Mouse (Mus musculus): ENCODE data around the gene Aldh5a1. TPM values are rescaled to one million over a fixed set of nuclear protein-coding genes. Genes with fewer than 3 reads are reported as not detected.

Gene Aldh5a1
- polyA plus RNA-seq, 1 experiment from 2014 or later, result 8.0 TPM

DNA sequence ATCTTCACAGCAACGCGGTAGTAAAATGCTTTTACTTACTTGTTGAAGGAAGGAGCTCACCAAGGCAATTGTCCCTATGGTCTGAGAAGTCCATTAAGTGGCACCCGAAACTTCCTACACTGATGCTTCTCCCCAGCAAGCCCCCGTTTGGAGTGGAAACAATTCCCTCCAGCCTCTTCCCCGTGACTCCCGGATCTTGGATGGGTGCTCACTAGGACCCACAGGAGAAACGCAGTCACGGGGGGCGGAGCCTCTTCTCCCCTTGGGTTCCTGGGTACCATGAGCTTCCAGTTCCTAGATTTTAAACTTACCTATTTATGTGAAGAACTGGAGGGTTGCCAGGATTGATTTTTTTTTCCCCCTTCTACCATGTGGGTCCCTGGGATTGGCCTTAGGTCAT, 2.0 kb upstream of the Aldh5a1 start:
- H3K9ac ChIP-seq (replicated peaks; ENCODE audit: low read length), result no peak overlapping the region
- ATAC-seq (ENCODE audit: low FRiP score, low TSS enrichment), result no peak
- H3K36me3 ChIP-seq (ENCODE audit: insufficient read depth, low read length), result 0 out of 2 replicates have a peak, but pooled peaks cover 2% of the 10 kb centered on the region
- H3K4me2 ChIP-seq (replicated peaks; ENCODE audit: low read depth, low read length), result no peak overlapping the region
- H3K4me3 ChIP-seq (ENCODE audit: low read length), result no peak overlapping the region
- H3K9me3 ChIP-seq (ENCODE audit: low read length), result no peaks in the 10 kb centered on the region
- 87% methylated on average over 9 of the region's 9 CpGs for WGBS
- no peak overlapping the region for H3K27ac ChIP-seq (ENCODE audit: low read length)
- H3K4me1 ChIP-seq (ENCODE audit: insufficient read depth, low read length), result peaks cover 10% of the 10 kb centered on the region
- H3K27me3 ChIP-seq (ENCODE audit: insufficient read depth, low read length), result no peaks in the 10 kb centered on the region

- H3K9ac ChIP-seq (replicated peaks; ENCODE audit: low read length), result no peak overlapping the region
- no peak for ATAC-seq (ENCODE audit: low FRiP score, low TSS enrichment)
- H3K4me3 ChIP-seq (ENCODE audit: low read length), result no peak overlapping the region
- no peaks in the 10 kb centered on the region for H3K27me3 ChIP-seq (ENCODE audit: insufficient read depth, low read length)
- 0 out of 2 replicates have a peak, but pooled peaks cover 4% of the 10 kb centered on the region for H3K36me3 ChIP-seq (ENCODE audit: insufficient read depth, low read length)
- H3K4me1 ChIP-seq (ENCODE audit: insufficient read depth, low read length), result peaks cover 10% of the 10 kb centered on the region
- H3K9me3 ChIP-seq (ENCODE audit: low read length), result no peaks in the 10 kb centered on the region
- no peak overlapping the region for H3K4me2 ChIP-seq (replicated peaks; ENCODE audit: low read depth, low read length)
- H3K27ac ChIP-seq (ENCODE audit: low read length), result no peak overlapping the region
- WGBS, result 32% methylated on average over 9 of the region's 9 CpGs
These were observed 1.2 kb upstream of the Aldh5a1 start for GRCm38 (mm10) chr13:24938683-24939082.

DNA sequence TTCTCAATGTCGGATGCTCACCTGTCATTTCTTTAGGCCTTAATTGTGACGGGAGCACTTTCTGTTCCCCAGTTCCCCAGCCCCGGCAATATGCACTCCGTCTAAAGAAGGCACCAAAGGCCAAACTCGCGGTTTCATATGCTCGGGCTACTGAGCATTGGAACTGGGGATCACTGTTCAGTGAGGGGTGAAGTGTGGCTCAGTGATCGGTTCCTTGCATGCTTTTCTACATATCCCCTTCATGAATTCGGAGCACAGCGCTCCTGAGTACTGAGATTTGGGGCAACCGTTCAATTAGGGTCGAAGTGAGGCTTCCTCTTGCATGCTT, 342 bp upstream of the Aldh5a1 start:
- no peaks in the 10 kb centered on the region for H3K9me3 ChIP-seq (ENCODE audit: low read length)
- H3K27ac ChIP-seq (ENCODE audit: low read length), result peak overlapping the region; percentile 71

GRCm38 (mm10) chr13:24936772-24937107, 721 bp downstream of the Aldh5a1 start:
- peak overlapping the region; percentile 96 for H3K9ac ChIP-seq (replicated peaks; ENCODE audit: low read length)
- H3K4me2 ChIP-seq (replicated peaks; ENCODE audit: low read depth, low read length), result peak overlapping the region; percentile 83
- WGBS, result 34% methylated on average over 5 of the region's 5 CpGs
- H3K4me1 ChIP-seq (ENCODE audit: insufficient read depth, low read length), result peaks cover 10% of the 10 kb centered on the region
- no peak for ATAC-seq (ENCODE audit: low FRiP score, low TSS enrichment)
- H3K27ac ChIP-seq (ENCODE audit: low read length), result no peak overlapping the region
- H3K4me3 ChIP-seq (ENCODE audit: low read length), result peak overlapping the region; percentile 90
- no peaks in the 10 kb centered on the region for H3K9me3 ChIP-seq (ENCODE audit: low read length)
- H3K36me3 ChIP-seq (ENCODE audit: insufficient read depth, low read length), result 0 out of 2 replicates have a peak, but pooled peaks cover 4% of the 10 kb centered on the region
- H3K27me3 ChIP-seq (ENCODE audit: insufficient read depth, low read length), result no peaks in the 10 kb centered on the region

More for the DNA sequence above, 342 bp upstream of the Aldh5a1 start:
- Histone ChIP-seq H3K4me2 (replicated peaks; ENCODE audit: low read depth, low read length) (peak overlapping the region; percentile 83), H3K9ac (replicated peaks; ENCODE audit: low read length) (peak overlapping the region; percentile 96), H3K27me3 (ENCODE audit: insufficient read depth, low read length) (no peaks in the 10 kb centered on the region), H3K36me3 (ENCODE audit: insufficient read depth, low read length) (0 out of 2 replicates have a peak, but pooled peaks cover 4% of the 10 kb centered on the region), H3K4me3 (ENCODE audit: low read length) (peak overlapping the region; percentile 90), H3K4me1 (ENCODE audit: insufficient read depth, low read length) (peaks cover 10% of the 10 kb centered on the region)
- ATAC-seq (ENCODE audit: low FRiP score, low TSS enrichment), result peak; percentile 22; the same call in 1 of the 2 replicates
- 12% methylated on average over 12 of the region's 12 CpGs for WGBS

DNA sequence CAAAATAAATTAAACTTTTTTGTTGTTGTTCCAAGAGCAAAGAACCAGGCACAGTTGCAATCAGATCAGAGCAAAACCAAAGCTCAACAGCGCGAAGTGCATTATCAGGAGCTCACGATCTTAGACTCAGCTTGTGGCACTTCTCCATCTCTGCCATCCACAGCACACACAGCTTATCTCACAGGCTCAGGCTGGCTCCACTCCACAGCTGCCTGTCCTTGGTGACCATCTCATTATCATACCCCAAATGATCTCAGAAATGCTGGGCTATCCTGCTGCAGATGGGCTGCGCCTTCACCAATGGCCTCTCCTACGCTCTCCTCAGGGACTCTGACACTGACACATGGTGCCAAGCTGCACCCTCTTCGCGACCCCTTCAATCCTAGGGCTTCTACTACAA, 4.3 kb downstream of the Aldh5a1 start:
- Histone ChIP-seq H3K4me3 (ENCODE audit: low read length) (no peak overlapping the region), H3K27me3 (ENCODE audit: insufficient read depth, low read length) (no peaks in the 10 kb centered on the region), H3K4me2 (replicated peaks; ENCODE audit: low read depth, low read length) (no peak overlapping the region), H3K9me3 (ENCODE audit: low read length) (no peaks in the 10 kb centered on the region), H3K9ac (replicated peaks; ENCODE audit: low read length) (no peak overlapping the region), H3K27ac (ENCODE audit: low read length) (no peak overlapping the region), H3K4me1 (ENCODE audit: insufficient read depth, low read length) (peaks cover 5% of the 10 kb centered on the region), H3K36me3 (ENCODE audit: insufficient read depth, low read length) (0 out of 2 replicates have a peak, but pooled peaks cover 4% of the 10 kb centered on the region)
- 93% methylated on average over 7 of the region's 7 CpGs for WGBS
- no peak for ATAC-seq (ENCODE audit: low FRiP score, low TSS enrichment)

DNA sequence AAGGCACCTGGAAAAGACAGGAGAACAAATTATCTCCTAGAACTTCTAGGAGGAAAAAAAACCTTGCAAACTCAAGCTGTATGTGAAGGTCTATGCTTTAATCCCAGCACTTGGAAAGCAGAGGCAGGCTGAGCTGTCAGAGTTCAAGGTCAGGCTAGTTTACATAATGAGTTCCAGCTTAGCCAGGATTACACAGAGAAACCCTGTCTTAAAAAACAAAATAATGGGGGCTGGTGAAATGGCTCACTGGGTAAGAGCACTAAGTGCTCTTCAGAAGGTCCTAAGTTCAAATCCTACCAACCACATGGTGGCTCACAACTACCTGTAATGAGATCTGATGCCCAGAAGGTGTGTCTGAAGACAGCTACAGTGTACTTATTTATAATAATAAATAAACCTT, 6.9 kb downstream of the Aldh5a1 start:
- H3K4me1 ChIP-seq (ENCODE audit: insufficient read depth, low read length), result no peaks in the 10 kb centered on the region
- no peak for ATAC-seq (ENCODE audit: low FRiP score, low TSS enrichment)
- no peaks in the 10 kb centered on the region for H3K27me3 ChIP-seq (ENCODE audit: insufficient read depth, low read length)

GRCm38 (mm10) chr13:24923991-24924390, 13.5 kb downstream of the Aldh5a1 start:
- no peak for ATAC-seq (ENCODE audit: low FRiP score, low TSS enrichment)
- H3K36me3 ChIP-seq (ENCODE audit: insufficient read depth, low read length), result peaks cover 15% of the 10 kb centered on the region
- H3K27ac ChIP-seq (ENCODE audit: low read length), result no peak overlapping the region
- no peaks in the 10 kb centered on the region for H3K4me1 ChIP-seq (ENCODE audit: insufficient read depth, low read length)
- H3K27me3 ChIP-seq (ENCODE audit: insufficient read depth, low read length), result no peaks in the 10 kb centered on the region
- no peak overlapping the region for H3K9ac ChIP-seq (replicated peaks; ENCODE audit: low read length)
- no peak overlapping the region for H3K4me2 ChIP-seq (replicated peaks; ENCODE audit: low read depth, low read length)
- WGBS, result 88% methylated on average over 5 of the region's 5 CpGs
- no peak overlapping the region for H3K4me3 ChIP-seq (ENCODE audit: low read length)
- H3K9me3 ChIP-seq (ENCODE audit: low read length), result no peaks in the 10 kb centered on the region

More for the DNA sequence above, 6.9 kb downstream of the Aldh5a1 start:
- H3K36me3 ChIP-seq (ENCODE audit: insufficient read depth, low read length), result peaks cover 4% of the 10 kb centered on the region; the same call in 1 of the 2 replicates
- no peak overlapping the region for H3K9ac ChIP-seq (replicated peaks; ENCODE audit: low read length)
- no peak overlapping the region for H3K4me2 ChIP-seq (replicated peaks; ENCODE audit: low read depth, low read length)
- no peaks in the 10 kb centered on the region for H3K9me3 ChIP-seq (ENCODE audit: low read length)
- H3K4me3 ChIP-seq (ENCODE audit: low read length), result no peak overlapping the region
- H3K27ac ChIP-seq (ENCODE audit: low read length), result no peak overlapping the region

- H3K9ac ChIP-seq (replicated peaks; ENCODE audit: low read length), result no peak overlapping the region
- H3K4me3 ChIP-seq (ENCODE audit: low read length), result no peak overlapping the region
- H3K36me3 ChIP-seq (ENCODE audit: insufficient read depth, low read length), result peaks cover 20% of the 10 kb centered on the region
- H3K27ac ChIP-seq (ENCODE audit: low read length), result no peak overlapping the region
- no peak overlapping the region for H3K4me2 ChIP-seq (replicated peaks; ENCODE audit: low read depth, low read length)
- H3K4me1 ChIP-seq (ENCODE audit: insufficient read depth, low read length), result no peaks in the 10 kb centered on the region
- no peaks in the 10 kb centered on the region for H3K27me3 ChIP-seq (ENCODE audit: insufficient read depth, low read length)
- no peak for ATAC-seq (ENCODE audit: low FRiP score, low TSS enrichment)
- WGBS, result 63% methylated on average over 6 of the region's 6 CpGs
- H3K9me3 ChIP-seq (ENCODE audit: low read length), result no peaks in the 10 kb centered on the region
These were observed 16.2 kb downstream of the Aldh5a1 start for GRCm38 (mm10) chr13:24921281-24921680.

DNA sequence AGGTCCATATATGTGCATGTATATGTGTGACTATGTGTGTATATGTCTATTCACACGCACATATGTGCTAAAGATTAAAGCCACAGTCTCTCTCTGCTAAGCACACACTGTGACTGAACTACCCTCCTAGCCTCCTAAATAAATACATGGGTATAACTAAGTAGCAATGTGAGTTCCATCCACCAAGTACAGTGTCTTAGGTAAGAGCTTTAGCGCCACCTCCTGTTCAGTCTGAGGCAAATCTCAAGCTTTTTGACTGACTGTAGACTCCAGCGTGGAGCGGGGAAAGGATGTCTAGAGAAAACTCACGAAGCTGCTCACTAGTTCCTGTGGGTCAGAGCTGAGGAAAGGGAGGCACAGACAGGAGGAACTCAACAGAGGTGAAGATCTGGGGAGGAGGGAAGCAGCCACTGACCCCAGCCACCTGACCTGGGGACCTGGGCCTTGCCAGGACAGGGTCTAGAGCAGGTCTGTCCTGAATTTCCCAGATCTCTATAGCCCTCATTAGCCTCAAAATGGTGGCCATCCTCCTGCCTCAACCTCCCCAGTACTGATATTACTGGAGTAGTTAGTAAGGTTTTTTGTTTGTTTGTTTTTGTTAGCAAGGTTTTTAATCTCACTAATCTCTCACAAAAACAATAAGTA, 17.0 kb downstream of the Aldh5a1 start:
- peaks cover 20% of the 10 kb centered on the region; the same call in 1 of the 2 replicates for H3K36me3 ChIP-seq (ENCODE audit: insufficient read depth, low read length)
- WGBS, result 30% methylated on average over 5 of the region's 5 CpGs
- peak; percentile 89 for ATAC-seq (ENCODE audit: low FRiP score, low TSS enrichment)

DNA sequence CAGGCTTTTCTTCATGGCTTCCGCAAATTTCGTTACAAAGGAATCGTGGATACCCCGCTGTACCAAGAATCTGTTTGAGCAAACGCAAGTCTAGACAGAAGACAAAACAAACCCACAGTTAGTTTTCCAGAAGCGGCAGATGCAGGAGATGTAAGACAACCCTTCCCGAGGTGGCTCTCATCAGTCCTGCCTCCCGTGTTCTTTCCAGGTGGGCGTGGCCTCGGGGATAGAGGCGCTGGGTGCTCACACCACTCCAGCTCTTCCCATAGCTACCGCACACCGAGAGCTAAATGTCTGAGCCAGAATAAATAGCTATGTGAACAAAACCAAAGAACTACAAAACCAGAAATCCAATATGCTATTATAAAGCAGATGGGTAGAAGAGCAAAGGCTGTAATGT, 21.6 kb downstream of the Aldh5a1 start:
- Histone ChIP-seq H3K27ac (ENCODE audit: low read length) (no peak overlapping the region), H3K36me3 (ENCODE audit: insufficient read depth, low read length) (peaks cover 18% of the 10 kb centered on the region; the same call in 1 of the 2 replicates), H3K4me3 (ENCODE audit: low read length) (no peak overlapping the region), H3K4me2 (replicated peaks; ENCODE audit: low read depth, low read length) (no peak overlapping the region), H3K9me3 (ENCODE audit: low read length) (no peaks in the 10 kb centered on the region), H3K4me1 (ENCODE audit: insufficient read depth, low read length) (no peaks in the 10 kb centered on the region), H3K27me3 (ENCODE audit: insufficient read depth, low read length) (no peaks in the 10 kb centered on the region), H3K9ac (replicated peaks; ENCODE audit: low read length) (no peak overlapping the region)
- no peak for ATAC-seq (ENCODE audit: low FRiP score, low TSS enrichment)
- 76% methylated on average over 13 of the region's 13 CpGs for WGBS

More for the DNA sequence above, 17.0 kb downstream of the Aldh5a1 start:
- Histone ChIP-seq H3K9ac (replicated peaks; ENCODE audit: low read length) (no peak overlapping the region), H3K27me3 (ENCODE audit: insufficient read depth, low read length) (no peaks in the 10 kb centered on the region), H3K4me2 (replicated peaks; ENCODE audit: low read depth, low read length) (no peak overlapping the region), H3K4me3 (ENCODE audit: low read length) (no peak overlapping the region), H3K27ac (ENCODE audit: low read length) (no peak overlapping the region), H3K4me1 (ENCODE audit: insufficient read depth, low read length) (no peaks in the 10 kb centered on the region), H3K9me3 (ENCODE audit: low read length) (no peaks in the 10 kb centered on the region)
